Mouse (Mus musculus) neural tube, embryonic 12.5 days (tissue): ENCODE measurements around the gene Eml6. TPM values are rescaled to one million over a fixed set of nuclear protein-coding genes. Genes with fewer than 3 reads are reported as not detected.
A peak's percentile ranks its signal among the peaks of the same experiment; 100 is the strongest.
"Not testable (repeated sequence)": the region's sequence is repeated elsewhere in the genome, so short reads cannot be mapped to it uniquely, and the experiment has no call there.

Experiments used
- ATAC-seq: fragments of 200-750 bp; cut with Nextera tagmentation; 2 replicates; pipeline ENCODE4 v1.8.0; 2017; ENCODE audit warnings: low read depth, mild to moderate bottlenecking, moderate TSS enrichment, moderate library complexity; ENCODE audit not compliant: low FRiP score
- H3K27ac ChIP-seq: fragments of 300-500 bp; sonication (generic); 2 replicates; pipeline ENCODE4 v1.5.1; 2016
- H3K27me3 ChIP-seq: fragments of 300-500 bp; sonication (generic); replicated peaks from 2 replicates; pipeline ENCODE4 v1.6.1; 2016; ENCODE audit warnings: mild to moderate bottlenecking
- H3K36me3 ChIP-seq: fragments of 300-500 bp; sonication (generic); 2 replicates; pipeline ENCODE4 v1.6.1; 2016; ENCODE audit warnings: mild to moderate bottlenecking
- H3K4me1 ChIP-seq: fragments of 300-500 bp; sonication (generic); 2 replicates; pipeline ENCODE4 v1.6.1; 2016
- H3K4me2 ChIP-seq: fragments of 300-500 bp; sonication (generic); replicated peaks from 2 replicates; pipeline ENCODE4 v1.6.1; 2016; ENCODE audit warnings: mild to moderate bottlenecking
- H3K4me3 ChIP-seq: fragments of 300-500 bp; sonication (generic); 2 replicates; pipeline ENCODE4 v1.5.1; 2016
- H3K9ac ChIP-seq: fragments of 300-500 bp; sonication (generic); 2 replicates; pipeline ENCODE4 v1.6.1; 2016; ENCODE audit warnings: mild to moderate bottlenecking
- H3K9me3 ChIP-seq: fragments of 300-500 bp; sonication (generic); 2 replicates; pipeline ENCODE4 v1.6.1; 2016; ENCODE audit warnings: mild to moderate bottlenecking
- WGBS: fragments of 180-500 bp; shearing (Covaris S2); methylation state at CpG from one replicate; pipeline ENCODE4 v1.1.7; 2016; 5-methylcytosine and 5-hydroxymethylcytosine counted together
- polyA plus RNA-seq: library from polyadenylated mRNA; unstranded; fragments of >200 nt; fragmentation: Nextera tagmentation; extraction: Ambion mirVana; gene quantifications from 2 replicates; pipeline ENCODE4 v1.2.1, GENCODE M21; 2016

Eml6 gene
- polyA plus RNA-seq, 1 experiment from 2014 or later = 3.7 TPM

DNA sequence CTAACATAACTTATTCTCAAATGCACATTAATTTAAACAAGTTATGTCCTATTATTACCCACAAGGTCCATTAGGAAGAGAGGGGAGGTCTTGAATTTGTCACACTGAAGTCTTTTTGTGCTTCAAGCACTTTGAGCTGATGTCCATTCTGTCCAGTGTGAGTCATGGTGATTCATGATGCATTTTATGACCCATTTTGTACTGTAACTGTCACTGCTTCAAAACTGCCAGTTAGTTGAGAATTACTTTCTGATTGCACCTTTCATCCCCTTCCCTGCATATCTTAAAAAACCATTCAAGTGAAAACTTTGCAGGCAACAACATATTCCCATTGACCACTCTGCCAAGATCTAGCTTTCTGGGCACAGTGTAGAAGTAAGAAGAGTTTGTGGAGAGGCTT is 188.8 kb downstream of the Eml6 start:
- no peak overlapping the region for H3K27ac ChIP-seq
- no peaks in the 10 kb centered on the region for H3K9me3 ChIP-seq
- H3K4me1 ChIP-seq = no peaks in the 10 kb centered on the region
- ATAC-seq = no peak
- no peak overlapping the region for H3K9ac ChIP-seq
- no peak overlapping the region for H3K4me3 ChIP-seq
- H3K4me2 ChIP-seq = no peak overlapping the region
- H3K27me3 ChIP-seq = no peaks in the 10 kb centered on the region
- no peaks in the 10 kb centered on the region for H3K36me3 ChIP-seq

DNA sequence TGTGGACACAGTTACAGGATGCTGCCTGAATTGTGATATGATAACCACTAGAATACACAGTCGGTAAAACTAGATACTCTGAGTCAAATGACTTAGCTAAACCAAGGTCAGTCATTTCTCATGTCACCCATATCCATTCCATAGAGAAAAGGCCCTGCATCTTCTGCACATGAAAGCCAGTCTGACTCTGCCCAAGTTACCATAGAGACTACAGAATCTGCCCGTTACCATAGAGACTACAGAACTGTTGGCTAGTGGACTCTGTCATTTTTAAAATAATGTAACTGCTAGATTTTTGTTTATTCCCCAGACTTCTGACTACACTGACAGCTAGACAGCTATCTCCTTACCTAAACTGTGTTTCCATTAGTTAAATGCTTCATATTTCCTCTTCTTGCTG is 198.1 kb downstream of the Eml6 start:
- Histone ChIP-seq H3K9me3 (no peaks in the 10 kb centered on the region), H3K4me2 (no peak overlapping the region), H3K4me3 (no peak overlapping the region), H3K27me3 (peaks cover 20% of the 10 kb centered on the region), H3K9ac (no peak overlapping the region), H3K27ac (no peak overlapping the region), H3K36me3 (no peaks in the 10 kb centered on the region), H3K4me1 (no peaks in the 10 kb centered on the region)
- 90% methylated on average over 2 of the region's 2 CpGs for WGBS
- ATAC-seq = no peak

DNA sequence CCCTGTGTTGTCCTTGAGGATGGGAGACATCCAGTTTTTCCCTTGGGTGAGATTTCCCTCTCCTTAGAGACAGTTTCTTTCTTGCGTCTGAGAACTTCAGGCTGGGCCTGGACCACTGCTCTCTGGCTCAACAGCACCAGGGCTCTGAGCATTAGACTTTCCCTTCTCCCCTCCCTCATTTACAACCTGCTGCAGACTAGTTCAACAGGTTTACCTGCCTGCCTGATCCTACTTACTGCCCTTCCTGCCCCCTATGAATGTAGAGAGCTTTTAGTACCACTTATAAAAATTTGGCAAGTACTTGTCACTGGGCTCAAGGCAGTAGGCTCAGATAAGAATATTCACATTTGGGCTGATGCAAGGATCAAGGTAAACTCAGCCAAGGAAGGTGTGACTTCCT is 199.8 kb downstream of the Eml6 start:
- H3K36me3 ChIP-seq = no peaks in the 10 kb centered on the region
- no peaks in the 10 kb centered on the region for H3K9me3 ChIP-seq
- no peak overlapping the region for H3K27ac ChIP-seq
- ATAC-seq = no peak
- 96% methylated on average over 1 of the region's 1 CpGs for whole genome bisulfite sequencing
- H3K9ac ChIP-seq = no peak overlapping the region
- no peak overlapping the region for H3K4me2 ChIP-seq
- H3K4me3 ChIP-seq = no peak overlapping the region
- H3K27me3 ChIP-seq = peaks cover 20% of the 10 kb centered on the region
- no peaks in the 10 kb centered on the region for H3K4me1 ChIP-seq

DNA sequence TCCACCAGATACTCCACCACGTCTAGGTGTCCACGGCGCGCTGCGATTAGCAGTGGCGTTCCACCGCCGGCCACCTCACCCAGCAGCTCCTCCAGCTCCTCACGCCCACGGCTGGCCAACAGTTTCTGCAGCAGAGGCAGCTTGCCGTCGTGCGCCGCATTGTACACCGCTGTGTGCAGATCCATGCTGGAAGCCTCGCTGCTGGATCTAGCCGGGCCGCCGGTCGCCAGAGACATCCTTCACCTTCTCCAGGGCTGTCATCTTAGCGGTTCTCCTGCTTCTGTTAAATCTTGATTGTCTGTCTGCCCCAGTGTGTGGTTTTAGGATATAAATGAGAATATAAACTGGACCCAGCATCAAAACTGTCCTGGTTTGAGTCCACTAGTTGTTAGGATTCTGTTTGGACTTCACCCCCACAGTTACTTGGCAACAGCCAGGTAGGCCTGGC is 200.5 kb downstream of the Eml6 start, which contains the start of gene 4931440F15Rik:
TSS of gene 4931440F15Rik (minus strand) at position 398 of the 448 bp plus-strand sequence.
- H3K4me2 ChIP-seq = peak within 1 kb of the TSS; percentile 42
- peaks cover 20% of the 10 kb centered on the region for H3K27me3 ChIP-seq
- not testable (repeated sequence) for H3K9me3 ChIP-seq, H3K9ac ChIP-seq, H3K27ac ChIP-seq, H3K4me1 ChIP-seq, H3K36me3 ChIP-seq
- WGBS = 42% methylated on average over 21 of the region's 21 CpGs
- 0 out of 2 replicates have a peak within 1 kb of the TSS, but pooled peaks have one; percentile 1 for H3K4me3 ChIP-seq
- peak; percentile 18; the same call in 1 of the 2 replicates for ATAC-seq

DNA sequence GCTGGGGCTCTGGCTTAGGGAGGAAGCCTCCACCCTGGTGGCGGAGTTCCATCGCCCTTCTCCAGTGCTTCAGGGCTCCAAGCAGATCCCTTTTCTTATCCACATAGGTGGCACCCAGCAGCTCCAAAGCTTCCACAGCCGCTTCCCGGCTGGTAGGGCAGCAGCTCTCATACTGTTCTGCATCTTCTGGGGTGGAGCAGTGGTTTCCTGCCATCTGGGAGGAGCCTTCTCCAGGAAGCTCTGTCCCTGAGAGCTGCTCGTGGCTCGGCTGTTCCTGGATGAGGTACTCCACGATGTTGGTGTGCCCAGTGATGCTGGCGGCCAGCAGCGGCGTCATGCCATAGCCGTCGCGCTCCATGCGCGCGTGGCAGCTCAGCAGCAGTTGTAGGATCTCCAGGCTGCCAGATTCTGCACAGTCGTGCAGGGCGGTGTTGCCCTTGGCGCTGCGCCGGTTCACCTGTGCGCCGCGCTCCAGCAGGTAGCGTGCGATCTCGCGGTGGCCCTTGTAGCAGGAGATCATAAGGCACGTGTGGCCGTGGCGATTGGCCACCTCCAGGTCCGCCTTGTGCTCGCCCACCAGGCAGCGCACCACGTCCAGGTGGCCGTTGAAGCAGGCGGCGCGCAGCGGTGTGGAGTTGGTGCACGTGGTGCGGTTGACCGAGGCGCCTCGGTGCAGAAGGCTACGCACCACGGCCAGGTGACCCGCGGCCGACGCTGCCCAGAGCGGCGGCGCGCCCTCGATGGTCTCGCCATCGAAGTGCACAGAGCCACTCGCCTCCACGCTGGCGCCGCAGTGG is 201.2 kb downstream of the Eml6 start:
- ATAC-seq = peak; percentile 63; the same call in 1 of the 2 replicates
- H3K9me3 ChIP-seq, H3K36me3 ChIP-seq, H3K4me1 ChIP-seq, H3K9ac ChIP-seq, H3K27ac ChIP-seq: not testable (repeated sequence)
- Histone ChIP-seq H3K27me3 (peaks cover 20% of the 10 kb centered on the region), H3K4me3 (0 out of 2 replicates have a peak overlapping the region, but pooled peaks have one; percentile 1), H3K4me2 (peak overlapping the region; percentile 42)
- WGBS = 21% methylated on average over 62 of the region's 62 CpGs

DNA sequence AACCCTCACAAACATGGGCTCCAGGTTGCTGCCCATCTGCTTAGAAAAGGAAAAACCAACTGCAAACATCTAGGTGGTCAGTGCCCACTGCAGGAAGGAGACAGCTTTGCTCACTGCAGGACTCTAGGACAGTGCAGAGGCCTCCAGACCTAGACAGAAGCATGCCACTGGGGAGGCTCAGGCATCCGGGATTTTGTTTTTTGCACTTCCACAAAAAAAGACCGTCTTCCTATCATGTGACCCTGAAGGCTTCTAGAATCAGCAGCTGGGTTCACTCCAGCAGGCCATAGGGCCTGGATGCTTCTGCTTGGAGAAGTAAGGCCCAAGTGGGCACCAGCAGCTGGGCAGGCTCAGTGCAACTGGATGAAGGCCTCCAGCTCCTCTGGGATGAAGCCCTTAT is 202.7 kb downstream of the Eml6 start:
- Histone ChIP-seq H3K4me3 (no peak overlapping the region), H3K9ac (no peak overlapping the region), H3K4me2 (no peak overlapping the region), H3K9me3 (no peaks in the 10 kb centered on the region), H3K27ac (no peak overlapping the region), H3K4me1 (no peaks in the 10 kb centered on the region), H3K27me3 (peaks cover 20% of the 10 kb centered on the region), H3K36me3 (no peaks in the 10 kb centered on the region)
- no peak for ATAC-seq
- 86% methylated on average over 2 of the region's 2 CpGs for WGBS

DNA sequence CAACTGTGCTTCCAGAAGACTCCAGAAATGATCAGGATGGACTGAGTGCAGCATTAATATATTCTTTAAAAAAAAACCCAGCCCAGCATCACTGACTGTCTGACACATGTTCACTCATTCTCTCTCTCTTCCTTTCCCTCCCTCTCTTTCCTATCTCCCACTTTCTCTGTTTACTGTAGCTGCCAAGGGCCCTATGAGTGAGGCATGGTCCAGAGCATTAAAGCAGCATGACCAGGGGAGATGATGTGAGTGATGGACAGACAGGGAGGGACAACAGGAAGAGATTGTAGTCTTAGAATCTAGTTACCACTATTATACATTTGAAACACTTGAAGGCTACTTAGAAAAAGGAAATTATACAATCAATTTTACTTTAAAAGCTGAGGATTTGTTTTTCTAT is 210.2 kb downstream of the Eml6 start:
- Histone ChIP-seq H3K4me1 (no peaks in the 10 kb centered on the region), H3K9me3 (no peaks in the 10 kb centered on the region), H3K4me3 (no peak overlapping the region), H3K27me3 (no peaks in the 10 kb centered on the region), H3K27ac (no peak overlapping the region), H3K9ac (no peak overlapping the region), H3K4me2 (no peak overlapping the region), H3K36me3 (no peaks in the 10 kb centered on the region)
- no peak for ATAC-seq

DNA sequence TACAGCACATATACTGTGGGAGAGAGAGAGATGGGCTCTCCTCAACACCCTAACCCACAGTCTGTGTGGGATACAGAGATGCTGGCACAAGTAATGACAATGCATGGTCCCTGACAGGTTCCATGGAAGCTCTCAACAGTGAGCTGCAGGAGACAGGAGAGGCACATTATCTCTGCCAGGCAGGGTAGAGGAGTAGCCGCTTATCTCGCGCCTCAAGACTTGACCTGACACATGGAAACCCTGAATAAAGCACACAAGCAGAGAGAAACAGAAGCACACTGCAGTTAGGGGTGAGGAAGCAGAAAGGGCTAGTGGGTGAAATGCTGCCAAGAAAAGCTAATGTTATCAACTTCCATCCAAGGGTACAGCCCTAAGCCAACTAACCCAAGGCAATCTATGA is 210.6 kb downstream of the Eml6 start:
- Histone ChIP-seq H3K27ac (no peak overlapping the region), H3K4me1 (no peaks in the 10 kb centered on the region), H3K4me2 (no peak overlapping the region), H3K27me3 (no peaks in the 10 kb centered on the region), H3K4me3 (no peak overlapping the region), H3K9me3 (no peaks in the 10 kb centered on the region), H3K9ac (no peak overlapping the region), H3K36me3 (no peaks in the 10 kb centered on the region)
- WGBS = 89% methylated on average over 3 of the region's 3 CpGs
- ATAC-seq = no peak

DNA sequence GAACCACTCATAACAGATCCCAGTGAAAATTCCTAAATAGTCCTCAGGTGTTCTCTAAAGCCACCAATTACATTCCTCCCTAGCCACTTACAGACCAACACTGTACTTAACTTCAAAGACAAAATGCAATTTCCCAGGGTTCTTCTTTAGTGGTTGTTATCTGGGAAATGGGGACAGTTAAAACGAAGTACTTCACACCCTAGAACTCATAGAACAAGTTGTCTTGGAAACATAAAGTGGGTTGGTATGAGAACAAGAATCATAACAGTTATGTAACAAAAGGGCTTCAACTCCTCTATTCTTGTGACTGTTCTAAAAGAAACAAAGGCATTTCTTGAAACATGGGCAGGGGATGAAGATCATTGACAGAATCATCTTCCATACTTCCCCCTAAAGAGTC is 212.6 kb downstream of the Eml6 start:
- Histone ChIP-seq H3K4me2 (no peak overlapping the region), H3K27me3 (no peaks in the 10 kb centered on the region), H3K9me3 (no peaks in the 10 kb centered on the region), H3K4me3 (no peak overlapping the region), H3K27ac (no peak overlapping the region), H3K4me1 (no peaks in the 10 kb centered on the region; the same call in 1 of the 2 replicates), H3K36me3 (no peaks in the 10 kb centered on the region), H3K9ac (no peak overlapping the region)
- ATAC-seq = no peak
- 85% methylated on average over 1 of the region's 1 CpGs for WGBS

DNA sequence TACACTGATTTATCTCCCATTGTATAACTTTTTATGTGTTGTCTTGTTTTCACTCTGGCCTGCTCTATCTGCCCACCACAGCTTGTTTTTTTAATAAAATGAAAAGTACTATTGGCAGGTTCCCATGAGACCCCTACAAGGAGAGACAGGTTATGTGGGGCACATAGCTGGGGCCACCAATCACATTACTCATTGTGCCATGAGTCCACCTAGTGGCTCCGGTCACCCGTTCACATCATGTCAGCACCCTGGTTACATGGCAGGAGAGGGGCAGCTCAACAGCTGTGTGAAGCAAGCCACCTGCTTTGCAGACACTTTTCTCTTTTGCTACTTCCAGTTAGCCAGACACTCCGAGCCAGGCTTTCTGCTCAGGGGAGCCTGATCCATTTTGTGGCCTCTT is 213.4 kb downstream of the Eml6 start:
- no peak overlapping the region for H3K9ac ChIP-seq
- no peak for ATAC-seq
- H3K9me3 ChIP-seq = no peaks in the 10 kb centered on the region
- H3K4me2 ChIP-seq = no peak overlapping the region
- WGBS = 67% methylated on average over 3 of the region's 3 CpGs
- H3K4me1 ChIP-seq = no peaks in the 10 kb centered on the region; the same call in 1 of the 2 replicates
- H3K27me3 ChIP-seq = no peaks in the 10 kb centered on the region
- H3K27ac ChIP-seq = no peak overlapping the region
- no peaks in the 10 kb centered on the region for H3K36me3 ChIP-seq
- no peak overlapping the region for H3K4me3 ChIP-seq

DNA sequence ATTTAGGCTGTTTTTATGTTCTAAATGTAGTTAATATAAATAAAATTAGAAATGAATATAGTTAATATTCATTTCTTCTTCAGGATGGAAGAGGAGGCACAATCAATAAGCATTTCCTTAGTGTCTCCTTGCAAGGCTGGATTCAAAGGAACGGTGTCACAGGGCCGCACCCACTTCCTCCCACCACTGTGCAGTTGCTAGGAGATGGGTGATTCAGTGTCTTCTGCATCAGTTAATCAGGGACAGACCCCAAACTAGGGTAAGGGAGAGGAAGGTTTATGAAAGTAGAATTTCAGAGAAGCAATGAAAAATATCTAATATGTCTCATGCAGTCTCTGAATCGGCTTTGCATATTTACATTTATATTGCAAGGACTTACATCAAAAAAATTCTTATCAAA is 215.5 kb downstream of the Eml6 start:
- Histone ChIP-seq H3K27ac (no peak overlapping the region), H3K4me1 (no peaks in the 10 kb centered on the region; the same call in 1 of the 2 replicates), H3K27me3 (no peaks in the 10 kb centered on the region), H3K4me2 (no peak overlapping the region), H3K9me3 (no peaks in the 10 kb centered on the region), H3K9ac (no peak overlapping the region), H3K36me3 (no peaks in the 10 kb centered on the region), H3K4me3 (no peak overlapping the region)
- 84% methylated on average over 3 of the region's 3 CpGs for WGBS
- ATAC-seq = no peak

DNA sequence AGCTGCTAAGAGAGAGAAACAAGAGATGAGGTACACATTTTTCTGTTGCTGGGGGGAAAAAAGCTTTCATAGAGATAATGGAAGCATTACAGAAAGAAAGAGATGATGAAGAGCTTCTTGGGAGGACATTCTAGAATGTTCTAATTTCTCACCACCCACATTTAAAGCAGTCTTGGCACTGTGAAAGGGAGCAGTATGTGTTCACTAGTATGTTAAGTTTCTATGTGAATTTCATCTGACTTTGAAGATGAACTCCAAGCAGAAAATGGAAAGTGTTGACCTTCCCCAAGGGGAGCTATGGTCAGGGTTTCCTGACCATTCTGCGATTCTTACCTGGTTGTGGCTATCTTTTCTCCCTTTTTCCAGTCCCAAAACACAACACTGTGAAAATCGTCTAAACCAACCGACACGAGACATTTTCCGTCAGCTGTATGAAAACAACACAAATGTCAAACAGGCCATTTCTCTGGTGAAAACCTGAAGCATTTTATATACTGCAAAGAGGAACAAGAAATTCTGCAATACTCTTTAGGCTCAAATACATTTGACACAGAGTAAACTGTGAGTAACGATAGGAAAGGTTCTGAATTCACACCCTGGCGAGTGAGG is 216.7 kb downstream of the Eml6 start:
- Histone ChIP-seq H3K9ac (no peak overlapping the region), H3K27me3 (no peaks in the 10 kb centered on the region), H3K27ac (no peak overlapping the region), H3K4me2 (no peak overlapping the region), H3K4me1 (no peaks in the 10 kb centered on the region; the same call in 1 of the 2 replicates), H3K9me3 (no peaks in the 10 kb centered on the region), H3K36me3 (no peaks in the 10 kb centered on the region), H3K4me3 (no peak overlapping the region)
- ATAC-seq = no peak
- 89% methylated on average over 7 of the region's 7 CpGs for WGBS
